Mouse (Mus musculus) left cerebral cortex, postnatal 14 days (tissue): ENCODE data around the gene Tdp1. TPM values are rescaled to one million over a fixed set of nuclear protein-coding genes. Genes with fewer than 3 reads are reported as not detected.
"Not testable (repeated sequence)": the region's sequence is repeated elsewhere in the genome, so short reads cannot be mapped to it uniquely, and the experiment has no call there.

Source experiments
- DNase-seq, 2 experiments: peaks; one replicate each; pipeline ENCODE4 v3.0.0; 2021 to 2022; ENCODE audit warnings: low spot score in 2 of 2, mixed read lengths in 1 of 2
- intact Hi-C: fragments of 180-260 bp; cut with DNase I; formaldehyde crosslinking; loops from one replicate; pipeline ENCODE4 v1.15.1; 2025
- total RNA-seq, 2 experiments: library from RNA; stranded (reverse); gene quantifications; 2 replicates each; pipeline ENCODE4 v1.2.3; 2021

Gene Tdp1
- total RNA-seq, 2 experiments from 2014 or later, result 26.5 to 30.0 TPM

DNA sequence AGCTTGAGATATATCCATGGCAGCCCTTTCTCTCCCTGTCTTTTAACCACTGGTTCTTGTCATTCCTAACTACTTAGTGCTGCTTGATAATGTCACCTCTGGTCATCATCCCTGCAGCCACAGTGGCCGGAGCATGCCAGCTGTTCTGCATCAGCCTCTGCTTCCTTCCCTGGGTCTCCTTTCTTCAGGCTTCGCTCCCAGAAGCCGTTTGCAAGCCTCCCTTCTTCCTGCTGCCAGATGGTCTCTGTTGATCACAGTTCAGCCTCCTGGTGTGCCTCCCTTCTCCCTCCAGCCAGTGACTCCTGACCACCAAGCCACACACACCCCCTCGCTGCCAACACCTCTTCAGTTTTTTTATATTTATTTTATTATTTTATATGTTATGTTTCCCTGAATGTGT lies 54.2 kb downstream of the Tdp1 start:
- DNase-seq, result no peak
- intact Hi-C loops, result no loop called here

DNA sequence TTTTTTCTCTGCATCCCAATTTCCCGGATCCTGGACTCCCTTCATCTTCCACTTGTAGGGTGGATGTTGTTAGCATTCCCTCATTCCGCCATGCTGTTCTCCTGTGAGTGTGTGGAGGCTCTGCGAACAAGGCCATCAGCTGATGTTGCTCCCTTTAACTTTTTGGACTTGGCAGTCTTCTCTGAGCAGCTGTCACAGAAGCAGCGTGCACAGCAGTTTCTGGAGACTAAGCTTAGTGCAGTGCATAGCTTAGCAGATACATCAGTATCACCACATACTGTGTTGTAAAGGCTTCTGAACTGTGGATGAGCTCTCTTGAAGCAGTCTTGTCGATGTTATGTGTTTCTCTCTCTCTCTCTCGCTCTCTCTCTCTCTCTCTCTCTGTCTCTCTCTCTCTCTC lies 54.9 kb downstream of the Tdp1 start:
- intact Hi-C loops, result no loop called here
- DNase-seq, result no peak

DNA sequence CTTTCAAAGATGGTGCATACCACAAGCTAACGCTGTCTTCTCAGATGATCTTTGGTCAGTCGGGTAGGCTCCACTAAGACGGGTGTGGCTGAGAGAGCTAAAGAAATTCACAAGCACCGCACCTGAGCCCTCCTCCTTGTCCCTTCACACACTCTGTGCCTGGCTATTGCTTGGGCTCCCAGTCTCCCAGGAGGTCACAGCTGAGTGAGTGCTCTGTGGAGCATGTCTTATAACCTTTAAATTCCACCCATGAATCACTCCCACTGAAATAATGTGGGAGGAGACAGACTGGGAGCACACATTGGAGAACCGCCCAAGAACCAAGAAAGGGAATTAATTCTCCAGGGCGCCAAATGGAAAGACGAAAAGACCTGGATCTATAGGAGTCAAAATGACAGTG lies 56.4 kb downstream of the Tdp1 start:
- no peak for DNase-seq
- intact Hi-C loops, result no loop called here

- intact Hi-C loops, result no loop called here
- DNase-seq, result no peak
Observed at GRCm38 (mm10) chr12:99942441-99942840, 58.1 kb downstream of the Tdp1 start.

DNA sequence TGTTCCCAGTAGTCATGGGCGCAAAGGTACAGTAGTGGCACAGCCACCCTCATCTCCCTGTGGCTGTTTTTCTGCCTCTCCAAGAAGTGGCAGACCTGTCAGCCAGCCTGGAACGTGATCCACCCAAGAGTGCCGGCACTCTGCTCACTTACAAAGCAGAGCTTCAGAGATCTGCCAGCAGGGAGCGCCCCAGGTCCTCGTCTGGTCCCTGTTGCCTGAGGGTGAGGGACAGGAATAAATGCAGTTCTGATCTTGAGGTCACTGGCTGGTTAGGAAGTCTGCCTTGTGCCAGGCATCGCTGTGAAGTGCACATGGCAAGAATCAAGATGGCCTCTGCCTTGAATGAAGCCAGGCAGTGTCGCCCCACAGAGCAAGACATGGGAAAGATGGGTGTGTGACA lies 68.6 kb downstream of the Tdp1 start:
- intact Hi-C loops, result no loop called here
- DNase-seq, result peak; percentile 64 to 81

GRCm38 (mm10) chr12:99956411-99956810 lies 72.1 kb downstream of the Tdp1 start:
- intact Hi-C loops, result no loop called here
- no peak for DNase-seq

GRCm38 (mm10) chr12:99958068-99959060 lies 74.0 kb downstream of the Tdp1 start:
- DNase-seq, result peak in 1 of 2 experiments; percentile 43
- intact Hi-C loops, result no loop called here

DNA sequence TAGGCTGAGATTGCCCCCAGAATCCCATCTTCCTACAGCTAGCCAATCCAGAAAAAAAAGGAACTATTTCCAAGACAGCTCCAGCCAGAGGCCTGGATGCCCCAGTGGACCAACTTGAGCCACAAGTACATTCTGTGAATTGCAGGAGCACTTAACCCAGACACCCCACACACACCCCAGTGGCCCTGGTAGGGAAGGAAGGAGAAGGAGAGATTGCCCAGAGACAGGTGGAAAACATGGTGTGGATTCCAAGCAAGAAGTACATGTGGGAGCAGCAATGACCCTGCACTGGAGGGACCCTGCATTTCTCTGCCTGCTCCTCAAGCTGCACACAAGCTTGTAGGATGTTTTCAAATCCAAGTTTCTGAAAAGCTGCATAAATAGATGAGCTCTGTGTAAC lies 75.0 kb downstream of the Tdp1 start:
- intact Hi-C loops, result no loop called here

DNA sequence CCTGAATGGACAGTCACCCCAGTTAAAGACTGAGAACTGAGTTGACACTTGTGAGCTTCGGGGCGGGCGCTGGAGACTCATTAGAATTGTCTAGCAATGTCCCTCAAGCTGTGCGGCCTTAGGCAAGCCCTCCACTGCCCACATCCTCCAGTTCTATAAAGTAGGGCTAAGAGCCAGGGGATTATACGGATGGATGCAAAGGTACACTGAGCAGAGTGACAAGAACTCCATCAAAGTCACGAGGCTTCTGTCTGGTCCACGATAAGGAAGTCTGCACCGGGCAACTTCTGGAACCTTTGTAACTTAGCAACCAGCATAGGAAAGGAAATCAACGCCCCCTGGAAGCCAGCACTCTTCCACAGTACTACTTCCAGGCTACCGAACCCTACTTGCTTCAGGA lies 75.6 kb downstream of the Tdp1 start:
- intact Hi-C loops, result no loop called here
- DNase-seq, result no peak

More for the DNA sequence above, 75.0 kb downstream of the Tdp1 start:
- DNase-seq, result no peak

- intact Hi-C loops, result no loop called here
- DNase-seq, result no peak
Observed at GRCm38 (mm10) chr12:99960675-99961074, 76.4 kb downstream of the Tdp1 start.

- intact Hi-C loops, result loop anchor here (1.0 to 5.0 kb wide), 2 partner anchors 63 to 143 kb away; no protein-coding TSS in a partner anchor
Observed at GRCm38 (mm10) chr12:99964301-99965202, 80.2 kb downstream of the Tdp1 start, which contains the start of gene Kcnk13. Gene Kcnk13, plus strand, starts transcription at chr12:99964499.

DNA sequence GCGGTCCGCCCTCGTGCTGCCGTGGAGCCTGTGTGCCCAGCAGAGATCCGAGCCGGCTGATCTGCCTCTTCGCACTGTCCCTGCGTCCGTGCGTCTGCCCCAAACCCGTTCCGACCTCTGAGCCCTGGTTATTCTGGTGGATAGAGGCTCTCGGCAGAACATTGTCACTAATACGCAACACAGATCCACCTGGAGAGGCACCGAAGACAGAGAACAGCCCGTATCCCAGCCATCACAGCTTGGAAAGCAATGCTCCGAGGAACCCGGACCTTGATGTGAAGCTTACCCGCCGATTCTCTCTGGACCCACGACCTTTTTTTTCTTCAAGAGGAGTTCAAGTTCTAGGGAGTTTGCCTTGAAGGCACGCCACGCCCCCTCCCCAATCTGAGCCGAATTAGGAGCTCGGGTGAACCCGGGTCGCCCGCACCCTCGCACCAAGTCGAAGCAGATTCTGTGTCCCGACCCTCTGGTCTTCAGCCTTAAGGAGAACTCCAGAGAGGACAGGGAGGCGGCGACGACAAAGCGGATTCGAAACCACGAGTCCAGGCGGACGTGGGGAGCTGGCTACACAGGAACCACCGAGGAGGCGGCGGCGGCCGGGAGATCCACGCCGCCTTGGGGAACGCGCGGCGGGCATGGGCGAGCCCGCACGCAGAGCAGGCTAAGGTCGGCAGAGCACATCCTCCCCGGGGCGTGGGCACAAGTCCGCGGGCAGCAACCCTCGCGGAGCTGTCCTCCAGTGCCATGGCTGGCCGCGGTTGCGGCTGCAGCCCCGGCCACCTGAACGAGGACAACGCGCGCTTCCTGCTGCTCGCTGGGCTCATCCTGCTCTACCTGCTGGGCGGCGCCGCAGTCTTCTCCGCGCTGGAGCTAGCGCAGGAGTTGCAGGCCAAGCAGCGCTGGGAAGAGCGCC lies 81.1 kb downstream of the Tdp1 start:
- intact Hi-C loops, result loop anchor here (5.0 kb wide), 1 partner anchor 142 kb away; no protein-coding TSS in a partner anchor
- peak in 1 of 2 experiments; percentile 42 for DNase-seq

More at GRCm38 (mm10) chr12:99964301-99965202, 80.2 kb downstream of the Tdp1 start, which contains the start of gene Kcnk13:
- peak; percentile 73 to 82 for DNase-seq

GRCm38 (mm10) chr12:99966116-99966770 lies 81.9 kb downstream of the Tdp1 start:
- intact Hi-C loops, result loop anchor here (5.0 kb wide), 1 partner anchor 141 kb away; no protein-coding TSS in a partner anchor
- no peak for DNase-seq

DNA sequence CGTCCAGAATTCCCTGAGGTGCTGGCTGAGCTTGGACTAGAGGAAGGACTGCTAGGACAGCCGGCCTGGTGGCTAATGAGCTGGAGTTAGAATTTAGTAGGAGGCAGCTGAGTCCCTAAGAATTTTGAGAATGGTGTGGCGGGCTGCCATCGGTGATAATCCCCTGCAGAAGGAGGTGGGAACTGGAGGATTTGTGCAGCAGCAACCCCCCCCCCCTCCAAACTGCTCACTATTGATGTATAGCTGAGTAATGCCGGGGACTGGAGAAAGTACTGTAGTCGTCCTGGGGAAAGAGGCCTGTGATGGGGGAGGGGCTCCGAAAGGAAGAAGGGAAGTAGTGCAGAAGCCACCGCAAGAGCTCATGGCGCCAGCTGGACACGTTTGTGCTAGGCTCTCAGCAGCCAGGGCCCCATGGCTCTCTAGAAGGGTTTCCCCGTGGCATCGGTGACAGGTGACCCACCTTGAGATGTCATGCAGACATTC lies 82.6 kb downstream of the Tdp1 start:
- intact Hi-C loops, result loop anchor here (5.0 kb wide), 1 partner anchor 140 kb away; no protein-coding TSS in a partner anchor
- DNase-seq, result no peak

DNA sequence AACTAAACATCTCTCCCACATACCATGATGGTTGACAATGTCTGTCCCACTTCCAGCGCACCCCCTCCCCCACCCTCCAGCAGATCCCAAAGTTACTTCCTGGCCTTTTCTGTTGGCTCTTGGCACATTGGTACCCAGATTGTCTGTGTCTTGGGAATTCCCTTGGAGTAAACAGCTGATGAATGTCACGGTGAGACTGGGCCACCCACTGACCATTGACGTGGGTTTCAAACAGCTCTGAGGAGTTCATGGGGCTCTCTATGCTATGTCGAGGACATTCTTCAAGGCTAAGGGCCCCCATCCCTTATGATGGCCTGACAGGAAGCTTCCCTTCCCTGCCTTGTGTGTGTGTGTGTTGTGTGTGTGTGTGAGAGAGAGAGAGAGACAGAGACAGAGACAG lies 85.6 kb downstream of the Tdp1 start:
- DNase-seq, result no peak
- intact Hi-C loops, result loop anchor here (5.0 kb wide), 1 partner anchor 137 kb away; no protein-coding TSS in a partner anchor

DNA sequence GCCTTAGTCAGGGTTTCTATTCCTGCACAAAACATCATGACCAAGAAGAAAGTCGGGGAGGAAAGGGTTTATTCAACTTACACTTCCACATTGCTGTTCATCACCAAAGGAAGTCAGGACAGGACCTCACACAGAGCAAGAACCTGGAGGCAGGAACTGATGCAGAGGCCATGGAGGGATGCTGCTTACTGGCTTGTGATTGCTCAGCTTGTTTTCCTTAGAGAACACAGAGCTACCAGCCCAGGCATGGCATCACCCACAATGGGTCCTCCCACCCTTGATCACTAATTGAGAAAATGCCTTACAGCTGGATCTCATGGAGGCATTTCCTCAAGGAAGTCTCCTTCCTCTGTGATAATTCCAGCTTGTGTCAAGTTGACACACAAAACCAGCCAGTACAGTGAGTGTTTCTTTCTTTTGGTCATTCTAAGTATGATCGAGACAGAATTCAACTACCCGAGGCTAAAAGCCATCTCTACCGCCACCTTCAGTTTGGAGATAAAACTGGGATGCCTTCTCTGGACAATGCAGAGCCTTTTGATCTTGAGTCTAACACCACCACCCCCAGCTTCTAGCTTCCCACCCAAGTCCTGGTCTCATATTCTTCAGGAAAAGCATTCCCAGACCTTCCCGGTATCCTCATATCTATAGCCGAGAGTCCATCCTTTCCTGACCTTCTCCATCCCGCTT lies 87.0 kb downstream of the Tdp1 start:
- intact Hi-C loops, DNase-seq: not testable (repeated sequence)

GRCm38 (mm10) chr12:99972825-99973224 lies 88.5 kb downstream of the Tdp1 start:
- intact Hi-C loops, result no loop called here
- DNase-seq, result no peak
